Mouse (Mus musculus) olfactory bulb, adult 2 months (tissue): Measurements from ENCODE around the gene Gm42742.

Experiments used
- CTCF ChIP-seq: fragments of 200-500 bp; IDR thresholded peaks from 2 replicates; pipeline ENCODE4 v1.5.1; 2012; ENCODE audit warnings: low read depth, mild to moderate bottlenecking, low read length, moderate library complexity; ENCODE audit not compliant: insufficient read depth
- POLR2A ChIP-seq: fragments of 200-500 bp; IDR thresholded peaks from 2 replicates; pipeline ENCODE4 v1.6.1; 2012; ENCODE audit warnings: mild to moderate bottlenecking, low read depth, low read length, moderate library complexity; ENCODE audit not compliant: insufficient read depth

DNA sequence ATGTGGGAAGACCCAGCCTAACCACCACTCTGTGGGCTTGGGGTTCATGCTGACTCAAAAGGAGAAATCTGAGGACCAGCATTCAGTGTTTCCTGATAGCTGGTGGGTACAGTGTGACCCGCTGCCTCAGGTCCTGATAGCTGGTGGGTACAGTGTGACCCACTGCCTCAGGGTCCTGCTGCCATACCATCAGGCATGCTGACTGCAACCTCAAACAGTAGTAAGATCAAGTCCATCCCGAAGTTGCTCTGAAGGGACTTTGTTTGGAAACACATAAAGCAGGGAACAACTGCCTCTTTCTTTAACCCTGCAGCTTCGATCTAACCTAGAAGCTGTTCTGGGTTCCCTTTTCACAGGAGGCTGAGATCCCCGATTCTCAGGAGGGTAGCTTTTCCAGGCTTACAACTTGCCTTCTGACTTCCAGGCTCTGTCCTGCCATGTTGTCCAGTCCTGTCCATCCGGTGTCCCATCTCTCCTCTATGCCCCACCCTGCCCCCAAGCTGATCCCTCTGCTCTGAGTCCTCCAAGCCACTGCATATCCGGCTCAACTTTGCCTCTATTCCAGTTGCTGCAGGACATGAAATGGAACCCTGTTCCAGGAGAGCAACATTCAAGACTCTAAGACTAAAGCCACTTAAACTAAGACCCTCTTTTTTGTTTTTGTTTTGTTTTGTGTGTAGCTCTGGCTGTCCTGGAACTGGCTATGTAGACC, 13.4 kb downstream of the Gm42742 start:
- TF ChIP-seq POLR2A = no peak
- no peak for TF ChIP-seq CTCF
